Mouse (Mus musculus) frontal cortex, adult (tissue): ENCODE results near the gene Ano4.

Source experiments
- ATAC-seq: cut with Nextera tagmentation; 2 replicates; pipeline ENCODE4 v1.9.2; 2017; ENCODE audit warnings: mild to moderate bottlenecking, moderate library complexity, mixed read lengths; ENCODE audit not compliant: low TSS enrichment

The Ano4 gene

GRCm38 (mm10) chr10:88950297-88950653 lies 394.3 kb downstream of the Ano4 start:
- ATAC-seq, result no peak

- ATAC-seq, result no peak
Measured at GRCm38 (mm10) chr10:88949649-88950296, 394.8 kb downstream of the Ano4 start.
